20 mouse cellular contexts compared by ENCODE assay signal in the genomic region with DNA sequence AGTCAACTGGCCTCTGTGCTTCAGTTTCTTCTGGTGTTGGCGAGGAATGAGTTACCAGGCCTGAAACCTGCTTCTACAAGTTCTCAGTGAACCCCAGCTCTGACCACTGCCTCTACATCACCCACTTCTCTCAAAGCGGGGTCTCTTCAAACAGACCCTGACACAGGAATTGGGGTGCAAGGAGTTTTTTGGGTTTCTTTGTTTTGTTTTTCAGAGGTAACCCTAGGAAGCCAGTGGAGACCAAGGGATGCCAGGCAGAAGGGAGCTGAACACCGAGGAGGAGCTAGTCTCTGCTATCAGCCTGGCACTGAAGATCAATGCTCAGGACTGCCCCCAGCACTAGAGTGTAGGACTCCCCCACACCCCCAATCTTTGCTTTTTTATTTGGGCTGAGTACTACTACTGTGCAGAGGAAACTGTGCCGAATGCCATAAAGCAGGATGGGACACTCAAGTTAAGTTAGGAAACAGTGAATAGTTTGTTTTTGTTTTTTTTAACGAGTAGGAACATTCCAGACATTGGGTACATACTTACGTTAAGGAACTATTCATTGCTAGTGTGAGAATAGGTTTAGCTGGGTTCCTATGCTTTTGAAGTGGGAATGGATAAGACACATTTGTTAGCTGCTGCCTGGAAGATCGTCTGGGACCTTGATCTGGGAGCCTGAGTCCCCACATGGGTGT. TPM values are rescaled to one million over a fixed set of nuclear protein-coding genes. Genes with fewer than 3 reads are reported as not detected.
A peak's percentile ranks its signal among the peaks of the same experiment; 100 is the strongest.
DNase-seq lines count a peak whose midpoint lies in the region; ATAC-seq and TF ChIP-seq lines count a peak whose summit lies in the region.
"Had no signal": no experiment of that assay in that cellular context is flagged by ENCODE, and none has a peak within 500 bp of the region (broad histone marks: within the 10 kb centered on the region; RNA-seq: fewer than 3 reads in every experiment).

No protein-coding gene starts in this region.

- intact Hi-C loops in heart, postnatal 10 days (cut with DNase I), result loop anchor here (2.0 to 5.0 kb wide), 4 partner anchors 85 to 200 kb away; partner anchors contain the start of gene B9d1
- intact Hi-C loops in left cerebral cortex, adult 2 months (cut with DNase I), result loop anchor here (2.0 to 5.0 kb wide), 3 partner anchors 21 to 425 kb away; no protein-coding TSS in a partner anchor

- no peaks in the 10 kb centered on the region for H3K36me3 ChIP-seq in heart, embryonic 12.5 days
- H3K36me3 ChIP-seq in forebrain, embryonic 11.5 days (ENCODE audit: control insufficient read depth, insufficient read depth, low read length), result no peaks in the 10 kb centered on the region
- H3K36me3 ChIP-seq: kidney, embryonic 15.5 days; limb, embryonic 12.5 days; liver, embryonic 12.5 days; stomach, embryonic 15.5 days had no signal

- no peaks in the 10 kb centered on the region for H3K27me3 ChIP-seq in heart, embryonic 12.5 days (replicated peaks)
- no peaks in the 10 kb centered on the region; the same call in 1 of the 2 replicates for H3K27me3 ChIP-seq in forebrain, embryonic 11.5 days (ENCODE audit: control insufficient read depth, insufficient read depth, low read length)
- H3K27me3 ChIP-seq: limb, embryonic 12.5 days; stomach, embryonic 15.5 days had no signal

- TF ChIP-seq POLR2A in embryonic fibroblast, embryonic 13.5 days (IDR thresholded peaks at IDR 0.05; ENCODE audit: low read depth, low read length), result no peak

- TF ChIP-seq CTCF in left cerebral cortex, adult 2 months (IDR thresholded peaks at IDR 0.05), result no peak
- no peak for TF ChIP-seq CTCF in embryonic fibroblast, embryonic 13.5 days (IDR thresholded peaks at IDR 0.05; ENCODE audit: borderline replicate concordance, insufficient read depth, low read length)

- ATAC-seq in heart, embryonic 12.5 days (ENCODE audit: insufficient number of reproducible peaks, low FRiP score), result no peak
- no peak for ATAC-seq in forebrain, embryonic 11.5 days (replicated peaks; ENCODE audit: low FRiP score)
- ATAC-seq: forebrain, postnatal 0 days; hindbrain, embryonic 16.5 days; intestine, embryonic 16.5 days; liver, embryonic 12.5 days had no signal

- no peaks in the 10 kb centered on the region for H3K9me3 ChIP-seq in heart, embryonic 12.5 days (replicated peaks)
- no peaks in the 10 kb centered on the region for H3K9me3 ChIP-seq in forebrain, embryonic 11.5 days (ENCODE audit: control insufficient read depth, low read length)
- H3K9me3 ChIP-seq: kidney, embryonic 15.5 days; limb, embryonic 12.5 days; liver, embryonic 12.5 days; stomach, embryonic 15.5 days had no signal

- 65% methylated on average over 7 of the region's 7 CpGs for WGBS in heart, embryonic 12.5 days
- 72% methylated on average over 7 of the region's 7 CpGs for WGBS in forebrain, embryonic 11.5 days

- DNase-seq in heart, postnatal 10 days, result no peak
- no peak for DNase-seq in left cerebral cortex, adult 2 months (ENCODE audit: extremely low spot score in 1 of 2, low spot score in 2 of 2)
- no peak for DNase-seq in left cerebral cortex, adult 8-10 months (ENCODE audit: low spot score in 2 of 2)
- DNase-seq in ZHBTc4 (ENCODE audit: low read depth, low spot score), result peak; percentile 28
- DNase-seq in forebrain, embryonic 11.5 days (ENCODE audit: low spot score), result no peak
- DNase-seq: adrenal gland, adult 8-10 months; cerebellum, postnatal 10 days; forebrain, postnatal 0 days; midbrain, embryonic 14.5 days had no signal

- no peak overlapping the region for H3K9ac ChIP-seq in heart, embryonic 12.5 days
- no peak overlapping the region for H3K9ac ChIP-seq in forebrain, embryonic 11.5 days (ENCODE audit: low read length)
- H3K9ac ChIP-seq: forebrain, postnatal 0 days; kidney, embryonic 15.5 days; liver, embryonic 12.5 days; lung, embryonic 14.5 days; stomach, embryonic 15.5 days had no signal

- peaks cover 27% of the 10 kb centered on the region for H3K4me1 ChIP-seq in heart, embryonic 12.5 days (replicated peaks)
- H3K4me1 ChIP-seq in embryonic fibroblast, embryonic 13.5 days (ENCODE audit: control insufficient read depth, insufficient read depth, low read length), result peaks cover 9% of the 10 kb centered on the region; the same call in 1 of the 2 replicates
- H3K4me1 ChIP-seq in forebrain, embryonic 11.5 days (replicated peaks; ENCODE audit: control insufficient read depth, insufficient read depth, low read length), result peaks cover 5% of the 10 kb centered on the region; the same call in 1 of the 2 replicates

- H3K4me2 ChIP-seq in heart, embryonic 12.5 days, result no peak overlapping the region
- no peak overlapping the region for H3K4me2 ChIP-seq in forebrain, embryonic 11.5 days (ENCODE audit: low read depth, low read length, severe bottlenecking)
- H3K4me2 ChIP-seq: kidney, embryonic 15.5 days; liver, embryonic 12.5 days; lung, embryonic 14.5 days; stomach, embryonic 15.5 days had no signal

- no peak overlapping the region for H3K4me3 ChIP-seq in heart, embryonic 12.5 days
- no peak overlapping the region for H3K4me3 ChIP-seq in left cerebral cortex, adult 2 months
- H3K4me3 ChIP-seq in embryonic fibroblast, embryonic 13.5 days (ENCODE audit: insufficient read depth, low read length), result no peak overlapping the region
- no peak overlapping the region for H3K4me3 ChIP-seq in forebrain, embryonic 11.5 days (ENCODE audit: low read depth, low read length)
- H3K4me3 ChIP-seq: kidney, embryonic 15.5 days; limb, embryonic 12.5 days; liver, embryonic 12.5 days; megakaryocyte, embryonic 14.5 days; myocyte; stomach, embryonic 15.5 days had no signal

- H3K27ac ChIP-seq in heart, embryonic 12.5 days (ENCODE audit: poor library complexity, severe bottlenecking), result 0 out of 2 replicates have a peak overlapping the region, but pooled peaks have one; percentile 43
- H3K27ac ChIP-seq in left cerebral cortex, adult 2 months, result peak overlapping the region; percentile 24
- H3K27ac ChIP-seq in embryonic fibroblast, embryonic 13.5 days (ENCODE audit: insufficient read depth, low read length), result peak overlapping the region; percentile 89; the same call in 1 of the 2 replicates
- H3K27ac ChIP-seq in forebrain, embryonic 11.5 days (ENCODE audit: low read depth, low read length), result no peak overlapping the region
- H3K27ac ChIP-seq: kidney, embryonic 15.5 days; liver, embryonic 12.5 days; stomach, embryonic 15.5 days had no signal

RNA-seq across cellular contexts. Expression of gene Grap, which starts 35.6 kb away (rescaled TPM):
- 7.7 and 8.1 TPM in 2 replicates for polyA plus RNA-seq in heart, embryonic 12.5 days (2016; fragmentation: Nextera tagmentation; extraction: Ambion mirVana)
- 10 to 100 TPM; 13.4 to 14.4 TPM for total RNA-seq in heart, postnatal 10 days (2021)
- 1 to 10 TPM; 4.1 TPM for total RNA-seq in left cerebral cortex, adult 2 months (2021)
- total RNA-seq in left cerebral cortex, adult 8-10 months (2022), result 1 to 10 TPM; 3.3 to 5.2 (median 4.9) TPM
- polyA plus RNA-seq in embryonic fibroblast, embryonic 13.5 days (2011; ENCODE audit: insufficient read length, low read depth, missing spikeins), result 0.30 and 0.32 TPM in 2 replicates
- 5.6 and 5.9 TPM in 2 replicates for polyA plus RNA-seq in forebrain, embryonic 11.5 days (2014; fragmentation: Nextera tagmentation; extraction: Ambion mirVana)

RNA-seq across cellular contexts. Expression of gene Epn2, which starts 37.9 kb away (rescaled TPM):
- 23.1 and 25.9 TPM in 2 replicates for polyA plus RNA-seq in heart, embryonic 12.5 days (2016; fragmentation: Nextera tagmentation; extraction: Ambion mirVana)
- 10 to 100 TPM; 36.5 to 37.4 TPM for total RNA-seq in heart, postnatal 10 days (2021)
- total RNA-seq in left cerebral cortex, adult 2 months (2021), result 100 to 1,000 TPM; 113 TPM
- 100 to 1,000 TPM; 101 to 118 (median 107) TPM for total RNA-seq in left cerebral cortex, adult 8-10 months (2022)
- polyA plus RNA-seq in embryonic fibroblast, embryonic 13.5 days (2011; ENCODE audit: insufficient read length, low read depth, missing spikeins), result 34.8 and 35.6 TPM in 2 replicates
- polyA plus RNA-seq in forebrain, embryonic 11.5 days (2014; fragmentation: Nextera tagmentation; extraction: Ambion mirVana), result 31.2 and 34.1 TPM in 2 replicates
